Mouse (Mus musculus) mesoderm, embryonic 11.5 days (tissue): ENCODE results near the gene Usp34.
A peak's percentile ranks its signal among the peaks of the same experiment; 100 is the strongest.
"Not testable (repeated sequence)": the region's sequence is repeated elsewhere in the genome, so short reads cannot be mapped to it uniquely, and the experiment has no call there.

ENCODE experiments used
- DNase-seq: peaks from one replicate; pipeline ENCODE4 v3.0.0-alpha.2; 2012; ENCODE audit warnings: low read depth, low spot score

Gene Usp34

DNA sequence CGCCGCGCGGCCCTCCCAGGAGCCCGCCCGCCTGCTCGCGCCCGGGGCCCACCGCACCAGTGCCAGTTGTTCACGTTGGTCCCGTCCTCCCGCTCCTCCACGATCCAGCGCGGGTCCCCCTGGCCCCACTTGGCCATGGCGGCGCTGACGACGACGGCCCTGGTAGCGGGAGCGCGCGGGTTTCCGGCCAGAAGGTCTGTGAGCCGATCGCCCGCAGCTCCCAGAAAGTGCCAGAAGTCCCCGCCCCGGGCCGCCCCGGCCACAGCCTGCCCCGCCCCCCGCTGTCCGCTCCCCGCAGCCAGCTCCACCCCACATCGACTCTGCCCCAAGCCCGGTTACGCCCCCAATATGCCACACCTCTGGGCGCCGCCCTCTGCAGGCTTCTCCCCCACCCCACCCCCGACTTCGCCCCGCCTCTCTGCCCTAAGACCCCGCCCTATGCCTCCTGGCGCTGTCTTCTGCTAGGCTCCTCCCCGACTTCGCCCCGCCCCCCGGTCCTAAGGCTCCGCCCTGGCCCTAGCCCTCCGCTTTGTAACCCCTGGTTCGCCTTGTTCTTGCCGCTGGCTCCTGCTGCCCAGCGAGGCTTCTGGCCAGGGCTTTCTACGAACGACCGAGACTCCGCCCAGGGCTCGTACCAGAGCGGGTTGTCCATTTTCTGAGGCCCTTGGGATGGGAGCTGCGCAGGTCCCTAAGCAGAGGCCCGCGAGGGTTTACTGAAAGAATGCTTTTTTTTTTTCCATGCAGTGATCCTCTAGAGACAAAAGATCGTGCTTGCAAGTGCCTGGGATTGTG is 191.2 kb downstream of the Usp34 start, which contains the start of gene Ahsa2:
Ahsa2 (minus strand) TSS at position 313 of the 792 bp plus-strand sequence.
- DNase-seq, result peak; percentile 97

DNA sequence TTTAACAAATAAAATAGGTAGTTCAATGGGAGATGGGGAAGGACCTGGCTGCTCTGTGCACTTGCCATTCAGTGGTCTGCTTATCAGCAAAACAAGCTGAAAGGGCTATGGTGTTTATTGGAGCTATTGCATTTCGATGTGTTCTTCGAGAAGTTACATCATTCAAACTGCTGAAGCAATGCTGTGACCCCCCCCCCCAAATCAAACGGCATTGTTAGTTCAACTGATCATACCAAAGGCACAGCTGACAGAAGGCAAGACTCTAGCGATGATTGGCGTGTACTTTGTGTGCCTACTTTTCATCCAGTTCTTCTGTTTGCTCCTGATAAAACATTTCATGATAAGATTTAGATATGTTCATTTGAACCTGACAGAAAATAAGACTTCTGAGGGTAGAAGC is 191.9 kb downstream of the Usp34 start:
- no peak for DNase-seq

DNA sequence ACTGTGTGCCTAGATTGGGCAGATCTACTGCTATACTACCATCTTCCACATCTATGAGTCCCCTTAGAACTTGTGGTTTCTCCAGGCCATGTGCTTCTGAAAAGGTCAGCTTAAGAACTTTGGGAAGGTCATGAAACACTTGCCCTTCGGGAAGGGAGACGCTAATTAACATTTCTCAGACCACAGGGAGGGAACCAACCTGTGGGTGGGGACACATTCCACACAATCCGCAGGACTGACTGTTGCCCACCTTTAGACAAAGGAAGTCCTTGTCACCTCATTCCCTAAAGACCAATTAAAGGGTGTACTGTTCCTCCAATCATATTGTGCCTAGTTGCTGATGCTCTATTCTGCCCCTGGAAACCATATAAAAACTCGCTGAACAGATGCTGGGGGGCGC is 198.1 kb downstream of the Usp34 start:
- not testable (repeated sequence) for DNase-seq

DNA sequence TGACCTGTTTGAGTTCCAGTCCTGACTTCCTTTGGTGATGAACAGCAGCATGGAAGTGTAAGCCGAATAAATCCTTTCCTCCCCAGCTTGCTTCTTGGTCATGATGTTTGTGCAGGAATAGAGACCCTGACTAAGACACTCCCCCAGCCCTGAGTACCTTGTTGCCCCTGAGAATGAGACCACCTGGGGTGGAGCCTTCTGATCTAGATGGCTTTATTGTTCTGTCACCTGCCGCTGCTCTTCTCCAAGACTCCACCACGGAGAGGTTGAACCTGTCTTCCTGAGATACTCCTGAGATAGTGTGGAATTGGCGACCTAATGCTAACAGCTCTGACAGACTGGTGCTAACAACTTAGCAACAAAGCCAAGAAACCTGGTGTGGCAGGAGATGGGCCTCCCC is 208.1 kb downstream of the Usp34 start:
- DNase-seq, result not testable (repeated sequence)

DNA sequence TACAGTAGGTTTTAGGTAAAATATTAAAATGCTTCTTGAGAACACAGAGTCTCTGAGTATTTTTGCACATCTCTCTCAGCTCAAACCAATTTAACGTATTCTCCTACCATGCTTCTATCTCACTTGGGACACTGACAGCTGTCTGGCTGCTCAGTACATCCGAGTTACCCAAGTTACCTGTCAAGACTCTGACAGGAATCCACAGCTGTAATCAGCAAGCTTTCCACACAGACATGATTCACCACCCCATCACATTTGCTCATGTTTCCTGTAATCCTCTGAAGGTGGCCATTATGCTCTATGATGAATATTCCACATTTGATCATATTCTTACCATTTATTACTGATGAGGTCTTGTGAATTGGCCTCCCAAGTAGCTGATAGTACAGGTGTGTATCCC is 208.6 kb downstream of the Usp34 start:
- no peak for DNase-seq

DNA sequence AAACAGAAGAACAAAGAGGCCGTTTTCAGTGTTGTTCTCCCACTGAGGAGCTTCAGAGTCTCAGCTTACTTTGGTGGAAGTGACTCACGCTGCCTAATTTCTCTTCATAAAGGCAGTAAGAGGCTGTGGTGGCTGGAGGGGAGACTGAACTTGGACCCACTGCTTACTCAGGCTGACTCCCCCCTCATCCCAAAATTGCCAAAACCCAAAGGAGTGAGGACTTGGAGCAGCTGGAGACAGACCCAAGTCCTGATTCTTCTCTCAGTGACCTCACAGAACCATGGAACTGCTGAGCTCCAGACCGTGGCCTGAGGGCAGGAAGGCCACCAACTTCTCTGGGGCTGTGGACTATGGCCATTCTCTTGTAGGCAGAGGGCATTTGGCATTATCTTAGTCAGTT is 212.3 kb downstream of the Usp34 start:
- DNase-seq, result no peak

DNA sequence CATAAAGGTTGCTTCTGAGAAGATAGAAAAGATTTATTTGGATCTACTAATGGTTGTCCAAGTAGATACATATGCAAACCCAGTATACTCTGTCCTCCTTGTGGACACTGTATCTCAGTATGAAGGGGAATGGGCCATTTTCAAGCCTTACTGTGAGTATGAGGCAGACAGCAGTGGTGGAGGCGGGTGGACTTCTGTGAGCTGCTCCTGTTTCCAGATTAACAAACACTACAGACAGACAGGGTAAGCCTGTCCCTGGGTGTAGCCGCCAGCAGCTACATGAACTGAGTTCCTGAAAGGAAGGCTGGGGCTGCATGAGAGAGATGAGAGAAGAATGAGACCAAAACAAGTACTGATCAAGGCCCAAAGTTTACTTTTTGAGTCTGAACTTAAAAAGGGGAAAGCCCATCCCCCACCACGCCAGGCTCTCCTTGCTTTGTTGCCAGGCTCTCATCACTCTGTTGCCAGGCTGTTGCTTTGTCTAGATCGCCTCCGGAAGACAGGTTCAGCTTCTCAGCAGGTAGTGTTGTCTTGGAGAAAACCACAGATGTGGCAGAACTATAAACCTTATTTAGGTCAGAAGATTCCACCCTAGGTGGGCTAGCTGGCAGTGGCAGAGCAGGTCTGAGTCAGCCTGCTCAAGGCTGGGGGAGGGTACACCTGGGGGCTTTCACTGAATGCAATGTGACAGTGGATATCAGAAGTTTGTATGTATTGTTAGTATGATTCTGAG is 213.9 kb downstream of the Usp34 start, which contains the start of gene 1700093K21Rik:
1700093K21Rik (minus strand) TSS at position 683 of the 733 bp plus-strand sequence.
- no peak for DNase-seq

DNA sequence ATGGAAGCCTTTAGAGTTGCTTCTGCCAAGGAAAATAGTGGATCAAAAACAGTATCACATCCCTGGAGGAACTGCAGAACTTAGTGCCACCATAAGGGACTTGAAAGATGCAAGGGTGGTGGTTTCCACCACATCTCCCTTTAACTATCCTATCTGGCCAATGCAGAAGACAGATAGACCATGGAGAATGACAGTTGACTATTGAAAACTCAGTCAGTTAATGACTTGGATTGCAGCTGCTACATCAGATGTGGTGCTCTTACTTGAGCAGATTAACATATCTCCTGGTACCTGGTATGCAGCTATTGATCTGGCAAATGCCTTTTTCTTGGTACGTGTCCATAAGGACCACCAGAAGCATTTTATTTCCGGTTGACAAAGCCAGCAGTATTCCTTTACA is 230.8 kb downstream of the Usp34 start:
- DNase-seq, result no peak
